Mouse (Mus musculus) macrophage (primary cell): ENCODE results near the gene Eif4ebp2. TPM values are rescaled to one million over a fixed set of nuclear protein-coding genes. Genes with fewer than 3 reads are reported as not detected.

ENCODE experiments used
- H3K27ac ChIP-seq: fragments of 350-480 bp; formaldehyde crosslinking; 2 replicates; pipeline ENCODE4 v1.9.0; 2021
- H3K36me3 ChIP-seq: fragments of 350-480 bp; formaldehyde crosslinking; 2 replicates; pipeline ENCODE4 v1.9.0; 2021; ENCODE audit errors: inconsistent target
- H3K4me3 ChIP-seq: fragments of 350-480 bp; formaldehyde crosslinking; 2 replicates; pipeline ENCODE4 v1.9.0; 2021; ENCODE audit errors: inconsistent target
- H3K79me2 ChIP-seq: fragments of 350-480 bp; formaldehyde crosslinking; 2 replicates; pipeline ENCODE4 v1.9.0; 2021; ENCODE audit errors: inconsistent target
- WGBS: methylation state at CpG from one replicate; pipeline ENCODE4 v1.1.7; 2026; ENCODE audit warnings: inconsistent platforms; ENCODE audit not compliant: missing documents; 5-methylcytosine and 5-hydroxymethylcytosine counted together
- polyA plus RNA-seq: library from polyadenylated mRNA; stranded (reverse); fragments of 250-400 nt; gene quantifications from 3 replicates; pipeline ENCODE4 v1.2.4, GENCODE M21; 2018; ENCODE audit warnings: inconsistent platforms
- total RNA-seq, 78 experiments: library from RNA; depleted of rRNA; stranded (reverse); fragments of 250-400 nt; gene quantifications; 1 replicate in 9 of 78; 2 replicates in 24 of 78; 3 replicates in 43 of 78; 4 replicates in 2 of 78; pipeline ENCODE4 v1.2.4; 2018; ENCODE audit warnings: inconsistent platforms in 56 of 78

Eif4ebp2 gene
- 10 to 100 TPM in 15 of 26 experiments, 1 to 10 TPM in 11; 2.9 to 45.4 (median 13.6) TPM for total RNA-seq (2018; cell fraction: chromatin; rRNA removed)
- 100 to 1,000 TPM in 1 of 26 experiments, 10 to 100 TPM in 25; 25.7 to 101 (median 38.0) TPM for total RNA-seq (2018; cell fraction: cytosol; rRNA removed)
- total RNA-seq (2018; cell fraction: nucleus; rRNA removed), result 10 to 100 TPM; 15.5 to 91.4 (median 29.0) TPM
- 33.2 to 68.3 TPM (median 40.1 TPM) in 3 replicates for polyA plus RNA-seq

DNA sequence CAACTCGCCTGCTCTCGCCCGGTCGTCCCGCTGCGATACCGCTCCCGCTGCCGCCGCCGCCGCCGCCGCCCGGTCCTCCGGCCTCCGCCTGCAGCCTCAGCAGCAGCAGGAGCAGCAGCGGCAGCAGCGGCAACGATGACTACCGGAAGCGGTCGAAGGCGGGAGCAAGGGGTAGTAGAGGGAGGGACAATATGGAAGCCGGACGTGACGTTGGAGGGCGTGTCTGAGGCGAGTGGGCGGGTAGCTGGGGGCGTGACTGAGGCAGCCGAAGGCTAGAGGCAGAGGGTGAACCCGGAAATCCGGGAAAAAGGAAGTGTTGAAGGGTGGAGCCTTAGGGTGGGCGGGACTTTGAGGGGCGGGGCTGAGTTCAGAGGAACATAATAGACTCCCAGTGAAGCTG is at the start of gene Eif4ebp2:
TSS of gene Eif4ebp2 (minus strand) at position 17 of the 400 bp plus-strand sequence.
- Histone ChIP-seq H3K36me3 (0 out of 2 replicates have a peak, but pooled peaks cover 6% of the 10 kb centered on the region), H3K4me3 (peak within 1 kb of the TSS; percentile 93)
- WGBS, result 1% methylated on average over 36 of the region's 36 CpGs

DNA sequence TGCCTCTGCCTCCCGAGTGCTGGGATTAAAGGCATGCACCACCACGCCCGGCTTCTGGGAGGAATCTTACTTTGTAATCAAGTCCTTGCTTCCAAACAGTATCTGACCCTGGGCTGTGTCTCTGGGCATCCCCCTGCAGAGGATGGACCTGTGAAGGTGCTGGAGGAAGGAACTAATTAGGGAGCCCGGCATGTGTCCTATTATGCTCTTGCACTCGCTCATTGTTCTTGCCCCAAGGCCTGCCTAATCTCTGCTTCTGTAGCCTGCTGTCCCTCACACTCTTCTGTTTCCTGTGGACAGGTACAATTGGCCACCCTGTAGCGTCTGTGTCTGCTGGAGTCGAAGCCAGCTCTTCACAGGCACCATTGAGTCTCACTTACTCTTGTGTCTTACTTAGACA is 48.3 kb upstream of the Eif4ebp2 start:
- no peaks in the 10 kb centered on the region for H3K36me3 ChIP-seq
- H3K27ac ChIP-seq, result no peak overlapping the region
- 97% methylated on average over 7 of the region's 7 CpGs for WGBS
- no peak overlapping the region for H3K4me3 ChIP-seq
- H3K79me2 ChIP-seq, result no peaks in the 10 kb centered on the region

More for the DNA sequence above, at the start of gene Eif4ebp2:
- peak within 1 kb of the TSS; percentile 81 for H3K27ac ChIP-seq
- peaks cover 46% of the 10 kb centered on the region for H3K79me2 ChIP-seq

- Histone ChIP-seq H3K79me2 (no peaks in the 10 kb centered on the region), H3K27ac (no peak overlapping the region), H3K4me3 (no peak overlapping the region), H3K36me3 (no peaks in the 10 kb centered on the region)
- WGBS, result 92% methylated on average over 20 of the region's 20 CpGs
Observed at GRCm38 (mm10) chr10:61499505-61500466, 47.3 kb upstream of the Eif4ebp2 start.

- Histone ChIP-seq H3K4me3 (no peak overlapping the region), H3K79me2 (no peaks in the 10 kb centered on the region), H3K27ac (no peak overlapping the region), H3K36me3 (no peaks in the 10 kb centered on the region)
- 68% methylated on average over 9 of the region's 9 CpGs for WGBS
Observed at GRCm38 (mm10) chr10:61496231-61496630, 43.8 kb upstream of the Eif4ebp2 start.

GRCm38 (mm10) chr10:61495461-61495860 is 43.0 kb upstream of the Eif4ebp2 start:
- no peaks in the 10 kb centered on the region for H3K79me2 ChIP-seq
- H3K36me3 ChIP-seq, result no peaks in the 10 kb centered on the region
- no peak overlapping the region for H3K27ac ChIP-seq
- no peak overlapping the region for H3K4me3 ChIP-seq
- WGBS, result 84% methylated on average over 4 of the region's 4 CpGs

GRCm38 (mm10) chr10:61492040-61492439 is 39.6 kb upstream of the Eif4ebp2 start:
- WGBS, result 36% methylated on average over 10 of the region's 11 CpGs
- H3K27ac ChIP-seq, result no peak overlapping the region
- H3K79me2 ChIP-seq, result no peaks in the 10 kb centered on the region
- H3K4me3 ChIP-seq, result no peak overlapping the region
- no peaks in the 10 kb centered on the region for H3K36me3 ChIP-seq

DNA sequence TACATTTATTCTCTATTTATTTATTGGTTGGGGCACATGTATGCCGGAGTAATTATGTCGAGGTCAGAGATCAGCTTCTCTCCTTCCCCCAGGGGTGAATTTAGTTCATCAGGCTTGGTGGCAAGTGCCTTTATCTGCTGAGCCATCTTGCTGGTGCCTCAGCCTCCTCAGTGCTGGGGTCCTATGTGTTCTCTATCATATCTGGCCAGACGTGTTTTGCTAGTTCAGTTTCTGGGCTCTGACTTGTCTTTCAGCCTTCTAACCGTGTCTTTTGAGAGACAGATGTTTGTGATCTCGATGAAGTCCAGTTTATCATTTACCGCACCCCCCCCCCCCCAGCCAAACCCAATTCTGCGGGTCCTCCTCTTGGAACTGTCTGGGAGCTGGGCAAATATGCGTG is 39.1 kb upstream of the Eif4ebp2 start:
- WGBS, result 53% methylated on average over 8 of the region's 8 CpGs
- Histone ChIP-seq H3K36me3 (no peaks in the 10 kb centered on the region), H3K27ac (no peak overlapping the region), H3K4me3 (no peak overlapping the region), H3K79me2 (no peaks in the 10 kb centered on the region)

- Histone ChIP-seq H3K27ac (no peak overlapping the region), H3K36me3 (no peaks in the 10 kb centered on the region), H3K4me3 (no peak overlapping the region), H3K79me2 (no peaks in the 10 kb centered on the region)
- WGBS, result 99% methylated on average over 6 of the region's 6 CpGs
Observed at GRCm38 (mm10) chr10:61488522-61489110, 36.2 kb upstream of the Eif4ebp2 start.

DNA sequence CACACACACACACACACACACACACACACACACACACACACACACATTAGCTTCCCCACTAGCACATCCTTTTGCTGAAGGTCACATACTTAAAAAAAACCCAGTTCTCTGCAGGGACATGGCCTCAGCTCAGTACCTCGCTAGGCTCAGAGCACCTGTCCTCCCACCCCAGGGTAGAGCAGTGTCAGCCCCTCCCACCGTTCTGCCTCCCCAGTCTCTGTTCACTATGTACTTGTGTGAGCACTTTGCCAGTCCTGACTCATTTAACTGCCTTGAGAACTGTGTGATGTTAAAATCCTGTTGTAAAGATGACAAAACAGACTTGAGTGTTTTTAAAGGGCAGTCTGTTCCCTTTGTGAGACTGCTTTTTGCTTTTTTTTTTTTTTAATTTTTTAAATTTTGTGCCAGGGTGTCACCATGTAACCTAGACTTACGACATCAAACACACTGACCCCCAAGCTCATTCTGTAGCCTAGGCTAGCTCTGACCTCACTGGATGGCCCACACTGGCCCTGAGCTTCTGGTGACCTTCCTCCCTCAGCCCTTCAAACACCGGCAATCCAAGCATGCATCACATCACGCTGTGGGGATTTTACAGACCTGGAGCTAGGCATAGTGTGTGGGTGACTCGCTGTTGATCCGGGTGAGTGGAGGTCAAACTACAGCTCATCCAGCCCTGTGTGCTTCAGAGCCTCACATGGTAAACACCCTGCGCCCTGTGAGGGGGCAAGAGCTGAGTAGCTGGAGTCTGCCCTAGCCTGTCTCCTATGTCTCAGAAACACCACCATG is 34.3 kb upstream of the Eif4ebp2 start:
- no peak overlapping the region for H3K4me3 ChIP-seq
- no peaks in the 10 kb centered on the region for H3K36me3 ChIP-seq
- no peak overlapping the region for H3K27ac ChIP-seq
- WGBS, result 97% methylated on average over 8 of the region's 8 CpGs
- H3K79me2 ChIP-seq, result no peaks in the 10 kb centered on the region

DNA sequence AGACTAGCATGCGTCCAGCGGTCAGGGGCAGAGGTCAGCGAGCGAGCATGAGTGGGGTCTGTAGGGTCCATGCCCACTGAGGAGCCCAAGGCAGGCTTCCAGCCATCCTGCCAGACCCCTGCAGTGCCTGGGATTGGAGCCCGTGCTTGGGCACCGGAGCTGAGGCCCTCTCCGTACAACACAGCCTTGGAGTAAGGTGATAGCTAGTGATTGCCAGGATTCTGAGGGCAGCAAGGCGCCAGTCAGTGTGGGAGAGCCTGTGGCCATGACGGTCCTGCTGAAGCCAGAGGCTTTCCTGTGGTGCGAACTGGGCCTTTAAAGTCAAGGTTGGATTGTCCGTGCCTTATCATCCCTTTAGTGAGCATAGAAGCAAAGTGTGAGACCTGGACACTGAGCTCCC is 32.3 kb upstream of the Eif4ebp2 start:
- H3K36me3 ChIP-seq, result no peaks in the 10 kb centered on the region
- H3K4me3 ChIP-seq, result no peak overlapping the region
- H3K79me2 ChIP-seq, result no peaks in the 10 kb centered on the region
- no peak overlapping the region for H3K27ac ChIP-seq
- WGBS, result 96% methylated on average over 11 of the region's 11 CpGs

DNA sequence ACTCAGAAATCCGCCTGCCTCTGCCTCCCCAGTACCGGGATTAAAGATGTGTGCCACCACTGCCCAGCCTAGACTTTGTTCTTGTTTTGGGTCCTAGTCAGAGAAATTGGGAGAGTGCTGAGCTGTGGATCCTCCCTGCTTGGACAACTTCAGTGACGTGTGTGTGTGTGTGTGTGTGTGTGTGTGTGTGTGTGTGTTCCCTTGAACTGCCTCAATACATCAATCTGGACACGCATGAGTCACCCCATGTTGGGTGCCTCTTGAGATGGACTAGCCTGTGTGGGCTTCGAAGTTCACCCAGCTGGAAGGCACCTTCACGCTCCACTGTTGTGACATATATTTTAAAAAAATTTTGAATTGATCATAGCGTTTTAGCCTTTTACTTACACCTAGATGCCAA is 30.3 kb upstream of the Eif4ebp2 start:
- Histone ChIP-seq H3K27ac (no peak overlapping the region), H3K36me3 (no peaks in the 10 kb centered on the region), H3K79me2 (no peaks in the 10 kb centered on the region), H3K4me3 (no peak overlapping the region)
- 93% methylated on average over 7 of the region's 7 CpGs for WGBS

- H3K27ac ChIP-seq, result no peak overlapping the region
- no peak overlapping the region for H3K4me3 ChIP-seq
- H3K79me2 ChIP-seq, result no peaks in the 10 kb centered on the region
- no peaks in the 10 kb centered on the region for H3K36me3 ChIP-seq
- 86% methylated on average over 1 of the region's 1 CpGs for WGBS
Observed at GRCm38 (mm10) chr10:61480488-61480887, 28.0 kb upstream of the Eif4ebp2 start.

- H3K36me3 ChIP-seq, result no peaks in the 10 kb centered on the region
- 90% methylated on average over 4 of the region's 4 CpGs for WGBS
- no peak overlapping the region for H3K27ac ChIP-seq
- H3K79me2 ChIP-seq, result no peaks in the 10 kb centered on the region
- no peak overlapping the region for H3K4me3 ChIP-seq
Observed at GRCm38 (mm10) chr10:61479927-61480326, 27.5 kb upstream of the Eif4ebp2 start.

DNA sequence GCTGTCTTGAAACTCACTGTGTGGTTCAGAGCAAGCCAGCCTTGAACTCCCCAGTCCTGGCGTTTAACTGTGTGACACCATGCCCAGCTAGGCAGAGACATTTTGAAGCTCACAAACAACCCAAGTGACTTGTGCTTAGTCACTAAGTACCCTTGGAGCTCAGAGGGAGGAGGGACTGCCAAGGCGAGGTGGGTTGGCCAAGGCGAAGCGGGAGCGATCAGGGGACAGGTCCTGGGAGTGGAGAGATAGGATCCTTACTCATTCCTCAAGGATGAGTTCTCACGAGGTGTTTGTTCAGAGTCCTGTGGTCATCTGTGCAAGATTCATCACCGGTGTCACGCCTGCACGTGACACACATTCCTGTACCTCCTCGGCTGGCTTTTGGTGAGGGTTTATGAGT is 27.0 kb upstream of the Eif4ebp2 start:
- Histone ChIP-seq H3K4me3 (no peak overlapping the region), H3K27ac (no peak overlapping the region), H3K79me2 (no peaks in the 10 kb centered on the region), H3K36me3 (no peaks in the 10 kb centered on the region)
- WGBS, result 97% methylated on average over 10 of the region's 10 CpGs
